ENCODE assay signal across 19 mouse cellular contexts in genomic region chr9:95110768-95111167, GRCm38 (mm10).
DNase-seq lines count a peak whose midpoint lies in the region; ATAC-seq and TF ChIP-seq lines count a peak whose summit lies in the region.
"Had no signal": no experiment of that assay in that cellular context is flagged by ENCODE, and none has a peak within 500 bp of the region (broad histone marks: within the 10 kb centered on the region; RNA-seq: fewer than 3 reads in every experiment).

No protein-coding gene starts in this region.

- H3K9ac ChIP-seq in forebrain, embryonic 13.5 days = no peak overlapping the region
- H3K9ac ChIP-seq: embryonic facial prominence, embryonic 13.5 days; hindbrain, embryonic 14.5 days had no signal

- H3K4me3 ChIP-seq in forebrain, embryonic 13.5 days = no peak overlapping the region
- H3K4me3 ChIP-seq in forebrain, embryonic 10.5 days = no peak overlapping the region
- no peak overlapping the region for H3K4me3 ChIP-seq in kidney, adult 2 months (ENCODE audit: insufficient read depth, low read depth, low read length)
- H3K4me3 ChIP-seq in C2C12 (ENCODE audit: insufficient read depth, poor library complexity, severe bottlenecking) (no peak overlapping the region), myocyte (no peak overlapping the region)
- H3K4me3 ChIP-seq: embryonic facial prominence, embryonic 13.5 days had no signal

- H3K27ac ChIP-seq in forebrain, embryonic 13.5 days = no peak overlapping the region
- no peak overlapping the region for H3K27ac ChIP-seq in forebrain, embryonic 10.5 days
- peak overlapping the region; percentile 45; the same call in 1 of the 2 replicates for H3K27ac ChIP-seq in kidney, adult 2 months (ENCODE audit: insufficient read depth, low read depth, low read length)
- H3K27ac ChIP-seq: embryonic facial prominence, embryonic 13.5 days; hindbrain, embryonic 14.5 days had no signal

- H3K27me3 ChIP-seq in forebrain, embryonic 13.5 days = no peaks in the 10 kb centered on the region
- H3K27me3 ChIP-seq in forebrain, embryonic 10.5 days (ENCODE audit: poor library complexity, severe bottlenecking) = 0 out of 2 replicates have a peak, but pooled peaks cover 3% of the 10 kb centered on the region
- H3K27me3 ChIP-seq in kidney, adult 2 months (replicated peaks; ENCODE audit: control insufficient read depth, insufficient read depth, low read length) = no peaks in the 10 kb centered on the region
- H3K27me3 ChIP-seq in C2C12 (ENCODE audit: control insufficient read depth, insufficient read depth, insufficient read length) (no peaks in the 10 kb centered on the region), myocyte (ENCODE audit: control insufficient read depth, insufficient read depth, insufficient read length) (no peaks in the 10 kb centered on the region)
- H3K27me3 ChIP-seq: embryonic facial prominence, embryonic 13.5 days had no signal

- 42% methylated on average over 5 of the region's 5 CpGs for WGBS in forebrain, embryonic 13.5 days
- WGBS in forebrain, embryonic 10.5 days = 60% methylated on average over 5 of the region's 5 CpGs
- WGBS in kidney, adult 2 months = 64% methylated on average over 5 of the region's 5 CpGs

- ATAC-seq in forebrain, embryonic 13.5 days = peak; percentile 24; the same call in 1 of the 2 replicates
- ATAC-seq: forebrain, embryonic 16.5 days; inflammation-experienced regulatory T-cells, adult 6 months; intestine, postnatal 0 days had no signal

- no peaks in the 10 kb centered on the region for H3K4me1 ChIP-seq in forebrain, embryonic 13.5 days
- H3K4me1 ChIP-seq in forebrain, embryonic 10.5 days = peaks cover 14% of the 10 kb centered on the region
- no peaks in the 10 kb centered on the region for H3K4me1 ChIP-seq in kidney, adult 2 months (ENCODE audit: control insufficient read depth, insufficient read depth, low read length)

- H3K79me2 ChIP-seq in C2C12 (ENCODE audit: control insufficient read depth, insufficient read depth) (no peaks in the 10 kb centered on the region), myocyte (ENCODE audit: control insufficient read depth, insufficient read depth) (no peaks in the 10 kb centered on the region)

- no peaks in the 10 kb centered on the region for H3K36me3 ChIP-seq in forebrain, embryonic 13.5 days (ENCODE audit: poor library complexity, severe bottlenecking)
- no peaks in the 10 kb centered on the region for H3K36me3 ChIP-seq in forebrain, embryonic 10.5 days (replicated peaks)
- H3K36me3 ChIP-seq in kidney, adult 2 months (ENCODE audit: control insufficient read depth, insufficient read depth, low read length) = no peaks in the 10 kb centered on the region
- H3K36me3 ChIP-seq in C2C12 (ENCODE audit: control insufficient read depth, insufficient read depth) (no peaks in the 10 kb centered on the region), myocyte (ENCODE audit: control insufficient read depth, insufficient read depth) (no peaks in the 10 kb centered on the region)
- H3K36me3 ChIP-seq: embryonic facial prominence, embryonic 13.5 days had no signal

- H3K79me3 ChIP-seq in C2C12 (ENCODE audit: low read depth) = no peaks in the 10 kb centered on the region

- H3K9me3 ChIP-seq in forebrain, embryonic 13.5 days (replicated peaks) = no peaks in the 10 kb centered on the region
- H3K9me3 ChIP-seq in forebrain, embryonic 10.5 days = no peaks in the 10 kb centered on the region
- H3K9me3 ChIP-seq: embryonic facial prominence, embryonic 13.5 days had no signal

- TF ChIP-seq POLR2A in kidney, adult 2 months (IDR thresholded peaks at IDR 0.05; ENCODE audit: low read depth, low read length) = no peak
- TF ChIP-seq POLR2A in myocyte (IDR thresholded peaks at IDR 0.05; ENCODE audit: insufficient read length, low read depth) = no peak

- no peak overlapping the region for H3K4me2 ChIP-seq in forebrain, embryonic 13.5 days
- peak overlapping the region; percentile 41 for H3K4me2 ChIP-seq in myocyte (ENCODE audit: low read depth)
- H3K4me2 ChIP-seq: embryonic facial prominence, embryonic 13.5 days; hindbrain, embryonic 14.5 days had no signal

- TF ChIP-seq CTCF in kidney, adult 2 months (conservative IDR thresholded peaks at IDR 0.05; ENCODE audit: insufficient read depth, insufficient read length, low read depth, low read length) = no peak
- TF ChIP-seq CTCF in C2C12 (IDR thresholded peaks at IDR 0.05; ENCODE audit: control insufficient read depth, insufficient read depth, insufficient read length) = no peak

- H3ac ChIP-seq in C2C12 (ENCODE audit: control insufficient read depth, insufficient read length, low read depth) (no peak overlapping the region), myocyte (ENCODE audit: control insufficient read depth, insufficient read length) (no peak overlapping the region)

- DNase-seq in forebrain, embryonic 10.5 days (ENCODE audit: extremely low spot score, low spot score) = no peak
- DNase-seq in kidney, adult 2 months = no peak
- DNase-seq in kidney, adult 11 months = no peak
- no peak for DNase-seq in frontal cortex, adult 2 months (ENCODE audit: extremely low spot score in 1 of 2, low spot score in 1 of 2)
- DNase-seq: adrenal gland, adult 2 months; adrenal gland, postnatal 25 days; cerebellum, adult 8-10 months; cerebellum, postnatal 25 days; gastrocnemius, postnatal 14 days; heart, postnatal 10 days; heart, postnatal 4 days had no signal

TF ChIP-seq in C2C12, 6 proteins besides CTCF, POLR2A, EP300 and RAD21:
- no peak for TF ChIP-seq MAX (IDR thresholded peaks at IDR 0.05)
- no peak for TF ChIP-seq CEBPB (IDR thresholded peaks at IDR 0.05; ENCODE audit: low read depth)
- TF ChIP-seq MYOD1 (IDR thresholded peaks at IDR 0.05; ENCODE audit: control insufficient read depth, insufficient read length, low read depth) = peak; percentile 15
TF ChIP-seq in C2C12: peak in this region for 1.

TF ChIP-seq in myocyte, 11 proteins besides CTCF, POLR2A, EP300 and RAD21:
- TF ChIP-seq REST (IDR thresholded peaks at IDR 0.05; ENCODE audit: insufficient read depth, insufficient read length) = no peak
- TF ChIP-seq MAX (IDR thresholded peaks at IDR 0.05; ENCODE audit: low read depth) = no peak
- no peak for TF ChIP-seq MYOD1 (IDR thresholded peaks at IDR 0.05; ENCODE audit: control insufficient read depth in 1 of 3, insufficient read length in 2 of 3, low read depth in 2 of 3)
- no peak for TF ChIP-seq CEBPB (IDR thresholded peaks at IDR 0.05; ENCODE audit: insufficient read depth, poor library complexity, severe bottlenecking)
- TF ChIP-seq POLR2AphosphoS2 (IDR thresholded peaks at IDR 0.05; ENCODE audit: insufficient read length, low read depth) = no peak
- TF ChIP-seq USF1 (IDR thresholded peaks at IDR 0.05; ENCODE audit: low read depth) = no peak
- no peak for TF ChIP-seq MYOG (IDR thresholded peaks at IDR 0.05; ENCODE audit: control insufficient read depth in 1 of 3, insufficient read depth in 1 of 3, insufficient read length in 2 of 3, low read depth in 2 of 3)
TF ChIP-seq in myocyte: peak in this region for 0.
